Mouse (Mus musculus) brain, embryonic 14.5 days (tissue): ENCODE measurements at regions not wholly inside any gene's neighbourhood (a gene's known extent, or its start where the extent isn't known, plus 50 kb on each side); places are given as distances from the start of the nearest gene placed in this dataset.

Source experiments
- CTCF ChIP-seq: fragments of 200-500 bp; IDR thresholded peaks from 2 replicates; pipeline ENCODE4 v1.5.1; 2012; ENCODE audit warnings: inconsistent platforms, mild to moderate bottlenecking, moderate library complexity, borderline replicate concordance; ENCODE audit not compliant: insufficient read depth, insufficient read length; ENCODE audit errors: extremely low read depth
- POLR2A ChIP-seq: fragments of 200-500 bp; IDR thresholded peaks from 2 replicates; pipeline ENCODE4 v1.6.1; 2012; ENCODE audit warnings: mild to moderate bottlenecking, inconsistent platforms, borderline replicate concordance; ENCODE audit not compliant: poor library complexity, insufficient read depth, insufficient read length, severe bottlenecking; ENCODE audit errors: extremely low read depth

DNA sequence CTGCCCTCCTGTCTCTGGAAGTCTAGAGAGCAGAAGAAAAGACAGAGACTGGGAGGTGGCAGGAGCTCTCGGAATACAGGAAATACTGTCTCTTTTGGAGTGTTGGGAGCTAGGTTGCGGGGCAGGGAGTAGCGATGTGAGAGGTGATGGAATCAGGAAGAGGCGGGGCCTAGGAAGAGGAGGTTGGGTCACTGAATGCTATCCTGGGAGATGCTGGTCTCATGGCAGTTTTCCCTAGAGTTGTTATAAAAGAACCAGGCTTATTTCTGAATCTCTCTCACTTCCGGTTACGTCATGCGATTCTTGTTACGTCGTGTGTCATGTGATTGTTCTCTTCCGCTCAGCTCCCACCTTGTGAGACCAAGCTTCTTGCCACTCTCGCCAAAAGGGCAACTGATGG, 58.9 kb upstream of the Ralgapa2 start:
- TF ChIP-seq POLR2A: no peak
- no peak for TF ChIP-seq CTCF
